Mouse (Mus musculus) stomach, postnatal 0 days (tissue): Measurements from ENCODE around the gene Rhd.
"Not testable (repeated sequence)": the region's sequence is repeated elsewhere in the genome, so short reads cannot be mapped to it uniquely, and the experiment has no call there.

Experiments
- CTCF ChIP-seq: IDR thresholded peaks from 2 replicates; pipeline ENCODE4 v1.5.1; 2016; ENCODE audit warnings: antibody characterized with exemption, low read depth, mild to moderate bottlenecking, moderate library complexity
- EP300 ChIP-seq: optimal IDR thresholded peaks from 2 replicates; pipeline ENCODE3; 2016; ENCODE audit warnings: antibody characterized with exemption

DNA sequence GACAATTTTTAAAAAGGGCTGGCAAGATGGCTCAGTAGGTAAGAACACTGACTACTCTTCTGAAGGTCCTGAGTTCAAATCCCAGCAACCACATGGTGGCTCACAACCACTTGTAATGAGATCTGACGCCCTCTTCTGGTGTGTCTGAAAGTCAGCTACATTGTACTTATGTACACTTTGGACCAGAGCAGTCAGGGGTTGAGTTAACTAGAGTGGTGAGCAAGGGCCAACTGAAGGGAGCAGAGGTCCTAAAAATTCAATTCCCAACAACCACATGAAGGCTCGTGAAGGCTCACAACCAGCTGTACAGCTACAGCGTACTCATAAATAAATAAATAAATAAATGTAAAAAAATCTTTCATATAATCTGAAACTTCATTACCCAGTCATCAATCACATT lies 25.6 kb upstream of the Rhd start:
- not testable (repeated sequence) for TF ChIP-seq CTCF, EP300
